Mouse (Mus musculus) natural killer cell, adult 2 months (primary cell): ENCODE data around the gene Grk2.

Experiments
- DNase-seq, 2 experiments: peaks; one replicate each; pipeline ENCODE4 v3.0.0; 2022; ENCODE audit warnings: low spot score in 2 of 2

Gene Grk2

DNA sequence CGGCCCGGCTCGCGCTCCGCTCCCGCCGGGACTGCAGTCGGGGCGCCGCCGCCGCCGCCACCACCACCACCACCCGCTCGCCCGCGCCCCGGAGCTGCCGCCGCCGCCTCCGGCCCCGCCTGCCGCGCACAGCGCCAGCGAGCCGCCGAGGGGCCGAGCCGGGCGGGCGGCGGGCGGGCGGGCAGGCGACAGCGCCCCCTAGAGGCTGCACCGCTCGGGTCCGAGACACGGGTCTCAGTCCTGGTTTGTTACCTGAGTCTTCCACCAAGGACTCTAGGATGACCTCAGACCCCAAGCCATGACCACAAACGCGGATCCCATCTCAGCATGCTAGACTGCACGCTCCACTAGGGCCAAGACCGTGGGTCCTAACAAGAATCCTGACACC is at the start of gene Grk2:
Gene Grk2 (minus strand): TSS at position 33 of the 388 bp plus-strand sequence.
- peak; percentile 72 to 80 for DNase-seq

DNA sequence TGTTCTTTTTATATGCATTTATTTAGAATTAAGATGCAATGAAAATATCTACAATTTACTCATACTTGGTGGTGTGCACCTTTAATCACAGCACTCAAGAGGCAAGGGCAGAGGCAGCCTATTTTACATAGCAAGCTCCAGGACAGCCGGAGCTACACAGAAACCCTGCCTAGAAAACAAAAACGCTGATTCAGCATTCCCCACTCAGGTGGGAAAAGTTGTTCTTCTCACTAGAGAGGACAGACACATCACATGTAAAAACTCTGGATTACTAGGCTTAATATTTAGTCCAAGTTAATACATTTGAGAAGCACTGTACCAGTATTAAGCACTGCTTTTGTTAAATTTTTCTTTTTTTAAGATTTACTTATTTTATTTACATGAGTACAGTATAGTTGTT is 43.4 kb upstream of the Grk2 start:
- DNase-seq, result no peak

DNA sequence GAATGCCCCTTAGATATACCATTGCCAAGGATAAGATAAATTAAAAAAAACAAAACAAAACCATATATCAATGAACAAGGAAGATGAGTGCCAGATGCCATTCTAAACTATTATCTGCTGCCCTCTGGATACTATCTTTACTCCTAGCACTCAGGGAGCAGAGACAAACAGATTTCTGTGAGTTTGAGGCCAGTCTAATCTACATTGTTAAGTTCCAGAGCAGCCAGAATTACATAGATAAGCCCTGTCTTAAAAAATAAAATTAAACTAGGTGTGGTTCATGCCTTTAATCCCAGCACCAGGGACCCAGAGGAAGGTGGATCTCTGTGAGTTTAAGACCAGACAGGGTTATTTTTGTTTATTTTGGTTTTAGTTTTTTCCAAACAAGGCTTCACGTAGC is 40.5 kb upstream of the Grk2 start:
- DNase-seq, result no peak

DNA sequence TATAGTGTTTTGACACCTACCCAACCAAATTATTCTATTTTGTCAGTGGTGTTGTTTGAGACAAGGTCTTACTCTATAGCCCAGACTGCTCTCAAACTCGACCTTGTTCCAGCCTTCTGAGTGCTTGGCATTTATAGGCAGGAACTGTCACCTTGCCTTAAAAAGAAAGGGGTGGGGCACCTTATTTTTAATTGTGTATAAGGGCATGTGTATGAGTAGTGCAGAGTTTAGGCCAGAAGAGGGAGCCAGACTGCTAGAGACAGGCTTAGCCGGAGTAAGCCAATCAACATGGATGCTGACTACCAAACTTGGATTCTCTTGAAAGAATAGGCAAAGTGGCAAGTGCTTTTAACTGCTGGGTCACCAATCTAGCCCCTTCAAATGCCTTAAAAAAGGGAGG is 32.1 kb upstream of the Grk2 start:
- peak; percentile 73 to 78 for DNase-seq

DNA sequence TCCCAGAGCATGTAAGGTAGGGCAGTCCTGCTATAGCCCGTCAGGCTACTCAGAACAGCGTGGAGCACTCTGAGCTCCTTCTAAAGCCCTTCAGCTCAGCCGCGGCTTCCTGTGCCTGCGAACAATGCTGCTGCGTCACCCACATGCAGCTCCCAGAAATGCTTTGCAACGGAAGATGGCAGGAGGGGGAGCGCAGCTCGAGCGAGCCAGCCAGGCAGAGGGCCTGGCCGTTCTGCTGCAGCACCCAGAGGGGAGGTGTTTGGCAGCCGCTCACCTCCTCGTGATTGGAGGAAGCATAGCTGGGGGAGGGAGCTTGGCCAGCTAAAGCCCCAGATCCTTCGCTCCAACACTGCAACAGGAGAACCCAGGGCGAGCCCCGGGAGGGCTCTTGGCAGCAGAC is 27.8 kb upstream of the Grk2 start:
- DNase-seq, result peak; percentile 86 to 89

DNA sequence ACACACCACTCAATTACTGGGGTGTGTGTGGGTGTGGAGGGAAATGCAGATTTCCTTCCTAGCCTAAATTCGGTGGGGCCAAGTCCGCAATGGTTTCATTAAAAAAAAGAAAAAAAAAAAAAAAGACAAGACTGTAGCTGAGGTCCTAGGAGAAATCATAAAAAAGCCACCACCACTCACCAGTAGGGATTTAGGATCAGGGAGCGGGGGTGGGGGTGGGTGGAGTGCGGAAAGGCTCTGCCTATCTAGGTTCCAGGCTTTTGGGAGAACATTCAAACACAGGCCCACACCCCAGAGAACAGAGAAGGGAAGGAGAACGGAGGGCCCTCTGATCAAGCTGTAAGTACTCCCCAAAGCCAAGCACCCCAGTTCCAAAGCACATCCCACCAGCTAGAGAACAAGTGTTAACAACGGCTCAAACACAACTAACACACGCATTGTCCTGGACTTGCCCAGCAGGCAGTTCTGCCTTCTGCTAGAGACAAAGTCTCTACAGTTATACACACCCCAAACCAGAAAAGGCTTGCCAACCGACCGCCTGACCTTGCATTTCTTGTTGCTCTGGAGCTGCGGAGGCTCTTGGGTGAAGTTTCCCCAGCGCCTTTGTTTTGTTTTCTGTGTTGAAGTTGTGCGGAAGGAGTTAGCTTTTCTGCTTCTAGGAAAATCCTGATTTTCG is 27.2 kb upstream of the Grk2 start:
- DNase-seq, result peak in 1 of 2 experiments; percentile 4

DNA sequence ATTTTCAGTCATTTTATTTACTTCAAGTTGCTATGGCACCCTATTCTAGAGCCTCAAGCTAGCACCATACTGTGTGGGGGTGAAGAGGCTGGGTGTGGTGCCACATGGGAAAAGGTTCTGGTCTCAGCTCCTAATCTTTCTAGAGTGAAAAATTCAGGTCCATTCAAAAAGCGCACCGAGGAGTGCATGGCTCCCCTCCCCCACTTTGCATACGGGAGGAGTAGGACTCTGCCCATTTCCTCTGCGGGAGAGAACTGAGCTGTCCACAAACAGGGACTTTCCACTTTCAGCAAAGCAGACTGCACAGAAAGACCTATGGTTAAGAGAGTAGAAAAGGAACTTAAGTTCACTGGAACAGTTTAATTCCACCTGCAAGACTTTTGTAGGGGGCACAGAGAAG is 26.6 kb upstream of the Grk2 start:
- peak; percentile 72 to 73 for DNase-seq

DNA sequence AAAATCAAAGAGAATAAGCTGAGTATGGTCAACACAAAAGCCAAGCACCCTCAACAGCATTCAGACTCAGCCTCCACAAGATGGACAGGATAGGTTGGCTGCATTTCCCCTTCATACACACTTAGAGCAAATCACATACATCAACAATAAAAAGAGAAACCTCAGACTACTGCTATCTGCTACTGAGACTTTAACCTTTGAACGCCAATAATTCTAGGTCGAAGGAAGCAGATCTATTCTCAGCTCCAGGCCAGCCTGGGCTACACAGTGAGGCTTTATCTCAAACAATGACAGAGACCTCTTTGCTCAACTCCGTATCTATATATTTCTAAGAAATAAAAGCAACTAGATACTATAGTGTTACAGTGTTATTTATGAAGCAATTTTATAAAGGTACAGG is 25.3 kb upstream of the Grk2 start:
- DNase-seq, result no peak

DNA sequence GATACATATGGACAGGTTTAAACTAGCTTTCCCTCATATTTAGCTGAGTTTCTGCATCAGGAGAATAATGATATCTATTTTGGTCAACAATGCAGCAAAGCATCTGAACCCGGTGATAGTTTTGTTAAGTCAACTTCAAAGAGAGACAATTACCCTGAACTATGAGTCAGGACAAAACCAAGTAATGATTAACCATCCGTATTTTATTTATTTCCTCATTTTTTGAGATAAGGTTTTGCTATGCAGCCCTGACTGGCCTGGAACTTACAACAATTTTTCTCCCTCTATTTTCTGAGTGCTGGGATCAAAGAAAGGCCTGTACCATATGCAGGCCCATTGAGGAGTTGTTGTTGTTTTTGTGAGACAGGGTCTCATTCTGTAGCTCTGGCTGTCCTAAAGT is 24.6 kb upstream of the Grk2 start:
- DNase-seq, result no peak

DNA sequence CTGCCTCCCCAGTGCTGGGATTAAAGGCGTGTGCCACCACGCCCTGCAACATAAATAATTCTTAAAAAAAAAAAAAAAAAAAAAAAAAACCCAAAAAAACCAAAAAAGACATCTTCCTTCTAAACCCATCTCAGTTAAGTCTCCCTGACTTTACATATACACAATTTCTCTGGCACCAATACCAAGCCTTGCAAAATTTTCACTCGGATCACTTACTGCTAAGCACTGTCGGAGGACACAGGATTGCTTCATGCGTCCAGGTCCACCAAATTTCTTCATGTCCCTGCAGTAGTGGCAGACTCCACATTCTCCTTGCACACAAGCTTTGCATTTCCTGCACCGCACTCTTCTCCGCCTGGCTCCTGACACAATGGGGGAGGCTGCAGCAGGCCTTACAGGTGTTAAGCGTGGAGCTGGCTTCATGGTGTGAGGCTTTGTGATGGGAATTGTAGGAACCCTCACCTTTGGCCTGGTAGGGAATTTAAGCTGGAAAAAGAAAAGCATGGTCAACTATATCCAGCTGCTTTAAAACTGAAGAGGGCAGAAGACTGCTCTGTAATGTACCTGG is 22.8 kb upstream of the Grk2 start:
- no peak for DNase-seq

DNA sequence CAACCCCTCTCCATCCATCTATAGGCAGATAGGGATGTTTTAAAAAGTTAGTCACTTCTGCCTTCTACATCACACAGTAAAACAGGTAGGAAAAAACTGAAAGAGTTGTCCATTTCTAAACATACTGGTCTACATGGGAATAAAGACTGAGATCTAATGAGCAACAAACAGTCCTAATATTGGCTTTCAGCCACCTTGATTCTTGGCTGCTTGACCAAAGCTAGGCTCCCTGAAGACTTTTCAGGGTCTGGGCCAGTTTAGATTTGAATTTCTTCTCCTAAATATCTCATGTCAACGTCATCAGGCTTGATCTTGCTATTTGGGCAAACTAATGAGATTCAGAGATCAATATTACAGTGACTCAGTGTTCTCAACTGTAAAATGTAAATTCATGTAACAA is 20.9 kb upstream of the Grk2 start:
- no peak for DNase-seq

DNA sequence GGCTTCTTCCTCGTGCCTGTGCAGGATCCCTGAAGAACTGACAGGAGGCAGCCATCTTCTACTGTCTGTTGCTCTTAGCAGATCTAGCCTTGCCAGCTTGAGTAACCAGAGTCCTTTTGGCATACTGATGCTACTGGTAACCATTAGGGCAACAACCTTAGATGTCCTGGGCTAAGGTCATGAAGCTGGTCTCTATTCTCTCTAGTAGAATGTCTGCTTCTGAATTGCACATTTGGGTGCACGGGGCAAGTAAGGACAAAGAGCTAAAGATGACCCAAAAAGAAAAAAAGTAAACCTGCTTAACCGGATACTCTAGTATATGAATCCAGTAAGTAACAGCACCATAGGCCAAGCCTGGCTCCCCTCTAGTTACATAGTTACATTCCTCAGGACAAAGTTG is 20.1 kb upstream of the Grk2 start:
- no peak for DNase-seq

DNA sequence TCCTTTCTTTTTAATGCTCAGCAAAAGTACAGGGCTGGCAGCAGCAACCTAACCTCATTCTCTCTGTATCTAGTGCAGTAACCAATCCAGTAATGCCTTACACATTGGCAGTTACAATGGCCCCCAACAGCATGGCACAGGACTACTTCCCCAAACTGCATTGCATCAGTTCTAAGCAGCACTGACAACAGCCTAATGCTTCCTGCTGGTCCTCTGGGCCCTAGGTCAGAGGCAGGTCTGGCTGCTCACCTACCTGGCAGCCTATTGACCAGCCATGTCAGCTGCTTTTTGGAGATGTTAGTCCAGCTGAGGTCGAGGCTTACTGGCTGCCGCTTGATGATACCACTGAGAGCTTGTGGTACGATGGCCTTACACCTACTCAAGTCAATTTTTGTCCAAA is 16.1 kb upstream of the Grk2 start:
- DNase-seq, result no peak

DNA sequence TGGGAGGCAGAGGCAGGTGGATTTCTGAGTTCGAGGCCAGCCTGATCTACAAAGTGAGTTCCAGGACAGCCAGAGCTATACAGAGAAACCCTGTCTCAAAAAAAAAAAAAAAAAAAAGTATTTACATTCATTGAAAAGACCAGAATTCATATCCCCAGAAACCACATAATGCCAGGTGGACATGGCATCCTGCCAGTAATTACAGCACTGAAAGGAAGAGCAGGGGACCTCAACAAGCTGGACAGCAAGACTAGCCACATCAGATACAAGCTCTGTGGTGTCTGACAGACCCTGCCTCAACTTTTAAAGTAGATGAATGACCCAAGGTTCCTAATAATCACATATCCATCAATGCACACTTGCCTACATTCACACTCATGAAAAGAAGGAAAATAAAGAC is 15.6 kb upstream of the Grk2 start:
- DNase-seq, result no peak

DNA sequence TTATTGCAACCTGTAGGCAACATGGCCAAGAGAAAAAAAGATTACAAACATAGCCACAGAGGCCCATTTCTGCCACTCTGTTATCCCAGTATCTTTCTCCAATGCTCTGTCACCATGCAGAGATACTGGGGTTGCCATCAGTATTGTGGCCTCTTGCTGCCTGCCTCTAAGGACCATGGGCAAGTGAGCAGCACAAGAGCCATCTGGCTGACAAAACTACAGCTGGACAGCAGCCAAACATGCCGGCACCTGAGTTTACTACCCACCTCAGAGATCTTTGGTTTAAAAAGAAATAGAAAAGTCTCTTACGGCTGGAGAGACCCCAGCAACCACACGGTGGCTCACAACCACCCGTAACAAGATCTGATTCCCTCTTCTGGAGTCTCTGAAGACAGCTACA is 13.2 kb upstream of the Grk2 start:
- no peak for DNase-seq

DNA sequence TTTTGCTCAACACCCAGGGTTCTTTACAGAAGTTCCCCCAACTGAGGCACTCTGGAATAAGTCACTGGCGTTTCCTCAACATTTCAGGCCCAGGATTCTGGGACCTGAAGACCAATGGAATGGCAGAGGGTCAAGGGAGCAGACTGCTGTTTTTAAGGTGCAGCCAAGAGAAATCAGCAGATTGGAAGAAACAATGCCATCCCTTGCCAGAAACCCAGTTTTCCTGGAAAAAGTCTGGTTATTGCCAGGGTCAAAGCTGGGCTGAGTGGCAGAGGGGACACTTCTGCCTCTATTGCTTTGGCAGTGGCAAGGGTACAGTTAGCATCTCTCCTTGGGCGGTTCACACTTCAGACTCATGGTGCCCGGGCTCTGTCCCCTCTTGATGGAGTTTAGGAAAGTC is 11.2 kb upstream of the Grk2 start:
- no peak for DNase-seq

DNA sequence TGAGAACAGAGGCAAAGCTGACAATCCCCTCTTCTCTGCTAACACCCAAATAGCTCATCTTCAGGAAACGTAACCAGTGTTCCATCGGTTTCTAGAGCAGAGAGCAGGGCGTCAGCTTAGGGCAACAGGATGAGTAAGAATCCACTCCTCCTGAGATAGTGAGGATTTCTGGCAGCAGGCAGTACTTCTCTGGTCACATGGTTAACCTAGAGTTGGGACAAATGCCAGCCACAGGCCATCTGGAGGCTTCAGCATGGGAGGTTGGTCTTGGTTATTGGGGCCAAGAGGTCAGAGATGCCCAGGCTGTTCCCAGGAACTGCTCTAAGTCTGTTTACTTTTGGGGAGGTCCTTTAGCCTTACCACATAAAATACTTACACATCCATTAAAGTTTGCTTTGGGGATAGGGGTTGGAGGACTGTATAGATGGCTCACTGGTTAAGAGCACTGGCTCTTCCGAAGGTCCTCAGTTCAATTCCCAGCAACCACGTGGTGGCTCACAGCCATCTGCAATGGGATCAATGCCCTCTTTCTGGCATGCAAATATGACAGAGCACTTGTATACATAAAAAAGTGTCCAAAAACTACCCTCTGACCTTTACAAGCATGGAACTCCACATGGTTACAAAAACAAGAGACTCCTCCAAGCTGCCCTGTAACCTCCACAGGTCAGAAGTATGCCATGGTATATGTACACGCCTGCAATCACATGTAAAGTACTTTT is 9.4 kb upstream of the Grk2 start:
- DNase-seq, result no peak

DNA sequence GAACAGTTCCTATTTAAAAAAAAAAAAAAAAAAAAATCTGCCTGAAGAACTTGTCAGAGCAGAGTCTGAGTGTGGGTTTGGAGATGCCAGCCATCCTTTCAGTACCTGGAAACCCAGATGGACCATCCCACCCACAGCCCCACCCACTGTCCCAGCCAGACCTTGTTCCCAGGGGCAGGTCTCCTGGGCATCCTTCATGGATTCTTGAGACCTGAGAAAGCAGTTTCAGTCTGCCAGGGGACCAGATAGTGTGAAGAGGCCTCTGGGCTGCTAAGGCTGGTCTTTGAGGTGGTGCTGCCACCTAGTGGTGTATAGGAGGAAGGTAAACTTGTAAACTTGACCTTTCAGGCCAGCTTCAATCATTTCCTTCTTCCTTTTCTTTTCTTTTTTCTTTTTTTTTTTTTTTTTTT is 3.8 kb upstream of the Grk2 start:
- DNase-seq, result peak; percentile 63 to 71

DNA sequence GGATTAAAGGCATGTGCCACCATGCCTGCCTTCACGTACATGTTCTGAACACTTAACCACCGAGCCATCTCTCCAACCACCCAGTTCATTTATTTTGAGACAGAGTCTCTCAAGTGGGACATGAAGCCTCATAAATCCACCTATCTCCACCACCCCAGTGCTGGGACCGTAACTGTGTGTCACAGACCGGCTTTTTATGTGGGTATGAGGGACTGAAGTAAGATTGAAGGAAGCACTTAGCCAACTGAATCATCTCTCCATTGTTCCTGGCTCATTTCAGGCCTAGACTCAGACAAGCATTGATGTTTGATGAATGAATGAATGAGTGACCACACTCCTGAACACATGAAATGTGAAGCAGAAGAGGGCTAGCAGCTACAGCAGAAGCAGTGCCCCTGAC is 3.3 kb upstream of the Grk2 start:
- no peak for DNase-seq

DNA sequence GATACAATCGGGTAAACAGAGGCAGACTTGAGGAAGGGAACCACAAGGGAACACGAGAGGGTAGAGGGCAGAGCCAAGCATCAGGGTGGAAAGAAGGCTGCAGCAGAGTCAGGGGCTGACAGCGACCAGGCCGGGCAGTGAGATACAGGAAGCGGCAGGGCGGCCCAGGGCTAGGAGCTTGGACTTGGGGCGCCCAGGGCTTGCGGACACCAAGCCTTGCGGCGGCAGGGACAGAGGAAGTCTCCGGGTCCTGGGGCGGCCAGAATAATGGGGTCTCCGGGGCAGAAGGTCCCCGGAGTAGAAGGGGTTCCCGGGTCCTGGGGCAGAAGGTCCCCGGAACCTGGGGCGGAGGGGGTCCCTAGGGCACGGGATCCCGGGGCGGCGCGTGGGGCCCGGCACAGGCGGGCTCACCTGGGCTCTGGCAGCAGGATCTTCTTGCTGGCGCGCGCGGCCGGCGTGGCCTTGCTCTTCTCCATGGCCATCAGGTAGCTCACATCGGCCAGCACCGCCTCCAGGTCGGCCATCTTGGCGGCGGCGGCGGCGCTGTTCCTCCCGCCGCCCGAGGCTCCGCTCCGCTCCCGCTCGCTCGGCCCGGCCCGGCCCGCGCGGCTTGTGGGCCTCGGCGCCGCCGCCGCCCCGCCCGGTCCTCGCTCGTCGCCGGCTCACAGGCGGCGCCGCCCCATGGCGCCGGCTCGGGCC is 382 bp downstream of the Grk2 start:
- peak; percentile 55 to 61 for DNase-seq

DNA sequence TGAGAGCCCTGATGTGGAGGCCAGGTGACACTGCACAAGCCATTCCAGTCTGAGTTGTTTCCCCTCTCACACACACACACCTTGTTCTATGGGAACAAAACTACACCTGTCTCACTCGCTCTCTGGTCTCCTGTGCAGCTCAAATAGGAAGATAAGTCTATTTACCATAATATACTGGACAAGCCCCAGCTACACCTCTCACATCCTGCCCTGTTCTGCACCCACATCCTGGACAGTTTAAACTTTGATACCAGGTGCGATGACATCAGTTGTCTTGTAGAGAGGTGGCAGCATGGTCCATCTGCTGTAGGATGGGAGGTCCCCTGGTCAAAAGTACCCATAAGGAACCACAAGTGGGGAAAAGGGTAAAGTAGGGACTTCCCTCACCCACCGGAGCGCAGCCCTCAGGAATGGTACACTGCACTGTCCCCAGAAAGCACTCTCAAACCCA is 1.1 kb downstream of the Grk2 start:
- DNase-seq, result peak; percentile 74 to 80

DNA sequence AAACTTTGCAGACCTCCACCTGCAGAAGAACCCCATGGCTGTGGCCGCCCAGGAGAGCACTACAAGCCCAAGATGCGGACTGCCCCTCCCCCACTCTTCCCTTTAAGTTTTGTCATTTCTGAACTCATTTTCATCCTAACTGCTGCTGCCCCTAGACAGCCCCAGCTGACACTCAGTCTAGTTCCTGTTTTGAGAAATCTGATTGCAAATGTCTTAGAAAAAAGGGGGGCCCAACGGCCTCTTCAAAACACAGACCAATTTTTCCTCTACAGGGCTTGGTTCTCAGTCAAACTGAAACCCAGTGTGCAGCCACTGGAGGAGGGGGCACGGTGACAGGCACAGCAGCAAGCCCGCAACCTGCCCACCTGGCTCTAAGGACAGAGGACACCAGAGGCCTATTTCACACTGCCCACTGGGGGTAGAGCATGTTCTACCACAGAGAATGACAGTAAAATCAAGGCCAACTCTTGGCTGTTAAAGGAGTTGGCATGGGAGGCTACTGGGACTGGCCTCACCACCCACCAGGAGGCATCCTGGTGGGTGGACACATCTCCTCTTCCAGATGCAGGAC is 1.7 kb downstream of the Grk2 start:
- peak; percentile 39 to 67 for DNase-seq
